Mouse (Mus musculus) lung, postnatal 0 days (tissue): ENCODE data around the gene Ets2. TPM values are rescaled to one million over a fixed set of nuclear protein-coding genes. Genes with fewer than 3 reads are reported as not detected.

Experiments
- ATAC-seq: fragments of 200-750 bp; cut with Nextera tagmentation; 2 replicates; pipeline ENCODE4 v1.8.0; 2017; ENCODE audit warnings: moderate library complexity
- DNase-seq: peaks from one replicate; pipeline ENCODE4 v3.0.0-alpha.2; 2016; ENCODE audit warnings: low spot score
- H3K27ac ChIP-seq: fragments of 300-500 bp; sonication (generic); 2 replicates; pipeline ENCODE4 v1.5.1; 2014; ENCODE audit warnings: antibody characterized with exemption, mild to moderate bottlenecking, low read length, mixed read lengths
- H3K27me3 ChIP-seq: fragments of 300-500 bp; sonication (generic); replicated peaks from 2 replicates; pipeline ENCODE4 v1.6.1; 2014; ENCODE audit warnings: low read length, mixed read lengths; ENCODE audit not compliant: insufficient read depth
- H3K36me3 ChIP-seq: fragments of 300-500 bp; sonication (generic); 2 replicates; pipeline ENCODE4 v1.6.1; 2014; ENCODE audit warnings: low read length, mixed read lengths; ENCODE audit not compliant: insufficient read depth
- H3K4me1 ChIP-seq: fragments of 300-500 bp; sonication (generic); 2 replicates; pipeline ENCODE4 v1.6.1; 2014; ENCODE audit warnings: antibody characterized with exemption, low read depth, low read length, mixed read lengths; ENCODE audit not compliant: insufficient read depth
- H3K4me2 ChIP-seq: fragments of 300-500 bp; sonication (generic); replicated peaks from 2 replicates; pipeline ENCODE4 v1.6.1; 2014; ENCODE audit warnings: low read depth, mild to moderate bottlenecking, low read length, moderate library complexity, mixed read lengths
- H3K4me3 ChIP-seq: fragments of 300-500 bp; sonication (generic); 2 replicates; pipeline ENCODE4 v1.5.1; 2014; ENCODE audit warnings: low read depth, low read length
- H3K9ac ChIP-seq: fragments of 300-500 bp; sonication (generic); replicated peaks from 2 replicates; pipeline ENCODE4 v1.6.1; 2014; ENCODE audit warnings: low read depth, mild to moderate bottlenecking
- H3K9me3 ChIP-seq: fragments of 300-500 bp; sonication (generic); 2 replicates; pipeline ENCODE4 v1.6.1; 2016; ENCODE audit warnings: low read length, mixed read lengths
- CTCF ChIP-seq: IDR thresholded peaks from 2 replicates; pipeline ENCODE4 v1.5.1; 2016; ENCODE audit warnings: antibody characterized with exemption, mild to moderate bottlenecking
- EP300 ChIP-seq: IDR thresholded peaks from 2 replicates; pipeline ENCODE4 v1.6.1; 2016; ENCODE audit warnings: antibody characterized with exemption, mild to moderate bottlenecking, control low read depth
- WGBS: fragments of 180-500 bp; shearing (Covaris S2); extraction: QIAGEN DNeasy Blood & Tissue Kit; methylation state at CpG from one replicate; pipeline ENCODE4 v1.1.7; 2014; 5-methylcytosine and 5-hydroxymethylcytosine counted together
- polyA plus RNA-seq: library from polyadenylated mRNA; unstranded; fragments of >200 nt; fragmentation: Nextera tagmentation; extraction: Ambion mirVana; gene quantifications from 2 replicates; pipeline ENCODE4 v1.2.1, GENCODE M21; 2015

Ets2 gene
- polyA plus RNA-seq, 1 experiment from 2014 or later, result 75.5 TPM

GRCm38 (mm10) chr16:95688010-95688409, 13.9 kb upstream of the Ets2 start:
- TF ChIP-seq CTCF (0 out of 2 replicates have a peak, but pooled peaks have one; percentile 22), EP300 (no peak)
- Histone ChIP-seq H3K27ac (no peak overlapping the region), H3K9ac (no peak overlapping the region), H3K4me2 (no peak overlapping the region), H3K4me3 (no peak overlapping the region), H3K27me3 (no peaks in the 10 kb centered on the region), H3K4me1 (no peaks in the 10 kb centered on the region), H3K9me3 (no peaks in the 10 kb centered on the region), H3K36me3 (no peaks in the 10 kb centered on the region)
- DNase-seq (no peak), ATAC-seq (no peak)
- 83% methylated on average over 4 of the region's 4 CpGs for WGBS

- Histone ChIP-seq H3K4me2 (no peak overlapping the region), H3K9me3 (no peaks in the 10 kb centered on the region), H3K27ac (no peak overlapping the region), H3K4me1 (no peaks in the 10 kb centered on the region; the same call in 1 of the 2 replicates), H3K4me3 (no peak overlapping the region), H3K9ac (no peak overlapping the region), H3K27me3 (no peaks in the 10 kb centered on the region), H3K36me3 (no peaks in the 10 kb centered on the region)
- 53% methylated on average over 6 of the region's 6 CpGs for WGBS
- TF ChIP-seq CTCF, result no peak
- no peak for DNase-seq
- ATAC-seq, result no peak
These were observed 5.3 kb upstream of the Ets2 start for GRCm38 (mm10) chr16:95696599-95696998.

GRCm38 (mm10) chr16:95699721-95700120, 2.2 kb upstream of the Ets2 start:
- ATAC-seq, result no peak; the same call in 1 of the 2 replicates
- Histone ChIP-seq H3K27ac (no peak overlapping the region), H3K27me3 (no peaks in the 10 kb centered on the region), H3K4me2 (no peak overlapping the region), H3K36me3 (0 out of 2 replicates have a peak, but pooled peaks cover 5% of the 10 kb centered on the region), H3K4me1 (peaks cover 5% of the 10 kb centered on the region; the same call in 1 of the 2 replicates), H3K4me3 (no peak overlapping the region), H3K9ac (no peak overlapping the region), H3K9me3 (no peaks in the 10 kb centered on the region)
- 29% methylated on average over 3 of the region's 3 CpGs for WGBS
- no peak for DNase-seq
- TF ChIP-seq CTCF (no peak), EP300 (no peak)

GRCm38 (mm10) chr16:95700224-95700623, 1.7 kb upstream of the Ets2 start:
- Histone ChIP-seq H3K4me2 (no peak overlapping the region), H3K9me3 (no peaks in the 10 kb centered on the region), H3K27ac (no peak overlapping the region), H3K4me1 (peaks cover 7% of the 10 kb centered on the region; the same call in 1 of the 2 replicates), H3K27me3 (no peaks in the 10 kb centered on the region), H3K9ac (no peak overlapping the region), H3K4me3 (no peak overlapping the region), H3K36me3 (0 out of 2 replicates have a peak, but pooled peaks cover 7% of the 10 kb centered on the region)
- DNase-seq, result no peak
- ATAC-seq, result no peak
- no peak for TF ChIP-seq EP300
- TF ChIP-seq CTCF, result no peak
- 51% methylated on average over 7 of the region's 7 CpGs for WGBS

- WGBS, result under 1% methylated on average over 54 of the region's 62 CpGs
- TF ChIP-seq CTCF, result no peak
- TF ChIP-seq EP300, result no peak
- ATAC-seq, result peak; percentile 73
These were observed 979 bp downstream of the Ets2 start for GRCm38 (mm10) chr16:95702562-95703545.

GRCm38 (mm10) chr16:95703958-95704357, 2.1 kb downstream of the Ets2 start:
- 6% methylated on average over 8 of the region's 8 CpGs for WGBS
- H3K27ac ChIP-seq, result peak overlapping the region; percentile 57

More at GRCm38 (mm10) chr16:95702562-95703545, 979 bp downstream of the Ets2 start:
- Histone ChIP-seq H3K36me3 (0 out of 2 replicates have a peak, but pooled peaks cover 11% of the 10 kb centered on the region), H3K4me3 (peak overlapping the region; percentile 99), H3K9me3 (no peaks in the 10 kb centered on the region), H3K4me2 (peak overlapping the region; percentile 91), H3K4me1 (peaks cover 26% of the 10 kb centered on the region; the same call in 1 of the 2 replicates), H3K27ac (peak overlapping the region; percentile 99), H3K9ac (peak overlapping the region; percentile 100), H3K27me3 (no peaks in the 10 kb centered on the region)
- peak; percentile 52 for DNase-seq

More at GRCm38 (mm10) chr16:95703958-95704357, 2.1 kb downstream of the Ets2 start:
- DNase-seq, result peak; percentile 59
- Histone ChIP-seq H3K4me3 (peak overlapping the region; percentile 99), H3K9ac (peak overlapping the region; percentile 100), H3K4me2 (peak overlapping the region; percentile 91), H3K4me1 (peaks cover 28% of the 10 kb centered on the region; the same call in 1 of the 2 replicates), H3K36me3 (0 out of 2 replicates have a peak, but pooled peaks cover 11% of the 10 kb centered on the region), H3K9me3 (no peaks in the 10 kb centered on the region), H3K27me3 (no peaks in the 10 kb centered on the region)
- no peak for ATAC-seq
- TF ChIP-seq CTCF, result no peak
- no peak for TF ChIP-seq EP300
